Mouse (Mus musculus): ENCODE results near the gene Usp11. TPM values are rescaled to one million over a fixed set of nuclear protein-coding genes. Genes with fewer than 3 reads are reported as not detected.

Gene Usp11
- 110 and 114 TPM in 2 replicates for polyA plus RNA-seq (2012; rRNA removed)

DNA sequence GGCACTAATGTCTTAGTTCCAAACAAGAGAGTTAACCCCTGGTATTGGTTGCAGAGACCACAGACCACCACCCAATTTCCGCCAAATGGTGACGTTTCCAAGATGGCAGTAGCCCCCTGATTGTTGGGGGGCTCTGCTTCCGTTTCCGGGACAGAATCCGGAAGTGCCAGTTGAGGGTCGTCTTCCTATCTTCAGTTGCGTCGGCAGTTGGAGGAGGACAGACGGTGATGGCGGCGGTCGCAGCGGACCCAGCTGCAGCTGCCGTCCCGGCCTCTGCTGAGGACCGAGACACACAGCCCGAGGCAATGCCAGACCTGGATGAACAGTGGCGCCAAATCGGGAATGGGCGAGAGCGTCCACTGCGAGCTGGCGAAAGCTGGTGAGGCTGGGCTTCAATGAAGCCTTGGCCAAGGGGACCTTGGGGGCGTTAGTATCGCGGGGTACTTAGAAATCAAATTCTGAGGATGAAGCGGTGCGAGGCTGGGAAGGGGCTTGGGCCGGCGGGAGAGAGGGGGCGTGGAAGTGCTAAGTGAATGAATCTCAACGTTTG, at the start of gene Usp11:
Gene Usp11, plus strand, starts transcription at position 166 of the 550 bp plus-strand sequence.
- DNase-seq (ENCODE audit: low read depth): peak; percentile 91
- TF ChIP-seq CTCF (IDR thresholded peaks at IDR 0.05; ENCODE audit: borderline replicate concordance, extremely low read depth, insufficient read depth, insufficient read length): no peak
- peak; percentile 43; the same call in 1 of the 2 replicates for TF ChIP-seq POLR2A (IDR thresholded peaks at IDR 0.05; ENCODE audit: borderline replicate concordance, extremely low read depth, insufficient read depth, insufficient read length, poor library complexity, severe bottlenecking)

DNA sequence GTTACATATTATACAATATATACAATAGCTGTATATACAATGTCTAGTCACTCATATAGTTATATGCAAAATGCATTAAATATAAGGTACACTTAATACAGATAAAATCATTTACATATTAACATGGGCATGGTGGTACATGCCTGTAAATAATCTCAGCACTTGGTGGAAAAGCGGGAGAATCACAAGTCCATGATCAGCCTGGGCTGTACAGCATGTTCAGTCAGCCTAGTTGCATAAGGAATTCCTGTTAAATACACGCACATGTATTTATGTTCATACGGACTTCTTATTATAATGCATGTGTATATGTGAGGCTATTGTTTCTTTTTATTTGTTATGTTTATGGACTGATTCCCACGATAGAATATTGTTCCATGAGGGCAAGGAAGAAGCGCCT, 46.1 kb upstream of the Usp11 start:
- TF ChIP-seq POLR2A (IDR thresholded peaks at IDR 0.05; ENCODE audit: borderline replicate concordance, extremely low read depth, insufficient read depth, insufficient read length, poor library complexity, severe bottlenecking): no peak
- TF ChIP-seq CTCF (IDR thresholded peaks at IDR 0.05; ENCODE audit: borderline replicate concordance, extremely low read depth, insufficient read depth, insufficient read length): no peak
- DNase-seq (ENCODE audit: low read depth): no peak

DNA sequence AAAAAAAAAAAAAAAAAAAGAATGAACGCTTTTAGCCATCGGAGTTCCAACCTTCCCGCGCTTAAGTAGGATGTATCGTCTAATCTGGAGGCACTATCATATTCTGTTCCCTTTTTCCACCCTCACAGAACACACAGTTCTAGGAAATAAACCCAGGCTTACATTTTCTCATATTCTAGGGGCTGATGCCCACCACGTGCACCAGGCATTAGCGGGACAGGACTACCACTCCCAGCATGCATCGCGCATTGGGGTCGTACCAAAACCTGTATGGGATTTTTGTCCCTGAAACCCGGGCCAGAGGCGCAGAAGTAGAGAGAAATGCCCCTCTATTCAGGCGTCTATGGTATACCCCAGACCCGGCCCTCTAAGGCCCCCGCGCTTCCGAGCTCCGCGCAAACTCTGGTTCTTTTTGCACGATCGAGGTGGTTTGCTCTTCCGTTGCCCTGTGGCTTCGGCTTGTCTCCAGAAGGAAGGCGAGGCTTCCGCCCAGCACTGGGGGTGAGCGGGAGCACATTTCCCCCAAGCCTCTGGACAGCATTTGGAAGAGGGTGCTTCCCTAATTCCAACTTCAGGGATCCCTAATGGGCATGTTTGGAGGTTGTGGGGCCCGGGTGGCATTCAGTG, 45.6 kb upstream of the Usp11 start, which contains the start of gene Uba1:
Gene Uba1, plus strand, starts transcription at position 301 of the 627 bp plus-strand sequence.
- DNase-seq (ENCODE audit: low read depth): peak; percentile 96
- no peak for TF ChIP-seq CTCF (IDR thresholded peaks at IDR 0.05; ENCODE audit: borderline replicate concordance, extremely low read depth, insufficient read depth, insufficient read length)
- no peak for TF ChIP-seq POLR2A (IDR thresholded peaks at IDR 0.05; ENCODE audit: borderline replicate concordance, extremely low read depth, insufficient read depth, insufficient read length, poor library complexity, severe bottlenecking)

GRCm38 (mm10) chrX:20658891-20659406, 44.8 kb upstream of the Usp11 start:
- TF ChIP-seq CTCF (IDR thresholded peaks at IDR 0.05; ENCODE audit: borderline replicate concordance, extremely low read depth, insufficient read depth, insufficient read length): no peak
- DNase-seq (ENCODE audit: low read depth): peak; percentile 2

DNA sequence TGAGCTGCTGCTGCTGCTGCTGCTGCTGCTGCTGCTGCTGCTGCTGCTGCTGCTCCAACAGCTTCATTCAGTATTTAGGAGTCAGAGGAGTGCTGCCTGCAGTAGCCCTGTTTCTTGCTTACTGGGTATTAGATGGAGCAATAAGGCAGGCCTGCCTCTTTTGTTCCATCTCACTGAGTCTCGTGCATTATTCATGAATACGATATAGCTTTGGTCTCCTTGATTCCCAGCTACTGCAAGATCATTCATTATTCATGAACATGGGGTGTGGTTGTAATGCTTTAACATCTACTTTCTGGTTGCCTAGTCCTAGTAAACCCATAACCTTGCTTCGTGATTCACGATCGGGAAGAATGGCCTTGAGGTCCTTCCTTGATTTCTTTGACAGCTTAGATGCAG, 41.4 kb upstream of the Usp11 start:
- DNase-seq (ENCODE audit: low read depth): peak; percentile 89
- TF ChIP-seq CTCF (IDR thresholded peaks at IDR 0.05; ENCODE audit: borderline replicate concordance, extremely low read depth, insufficient read depth, insufficient read length) (no peak), POLR2A (IDR thresholded peaks at IDR 0.05; ENCODE audit: borderline replicate concordance, extremely low read depth, insufficient read depth, insufficient read length, poor library complexity, severe bottlenecking) (no peak)

GRCm38 (mm10) chrX:20662716-20663443, 40.8 kb upstream of the Usp11 start:
- TF ChIP-seq POLR2A (IDR thresholded peaks at IDR 0.05; ENCODE audit: borderline replicate concordance, extremely low read depth, insufficient read depth, insufficient read length, poor library complexity, severe bottlenecking) (peak; percentile 47; the same call in 1 of the 2 replicates), CTCF (IDR thresholded peaks at IDR 0.05; ENCODE audit: borderline replicate concordance, extremely low read depth, insufficient read depth, insufficient read length) (peak; percentile 38; the same call in 1 of the 2 replicates)
- DNase-seq (ENCODE audit: low read depth): peak; percentile 96

DNA sequence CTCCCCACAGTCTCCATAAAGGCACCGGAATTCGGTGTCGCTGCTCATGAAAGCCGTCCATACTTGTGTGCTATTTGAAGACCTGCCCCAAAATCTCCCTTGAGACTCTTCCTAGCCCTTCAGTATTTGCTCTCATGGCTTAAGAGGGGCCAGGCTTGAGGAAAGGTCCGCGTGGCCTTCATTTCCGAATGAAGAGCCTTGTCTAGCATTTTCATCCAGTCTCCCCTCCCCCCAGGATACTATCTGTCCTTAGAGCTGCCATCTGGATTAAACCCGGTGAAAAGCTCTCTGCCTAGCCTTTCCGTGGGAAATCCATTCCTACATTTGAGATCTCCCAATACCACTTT, 40.3 kb upstream of the Usp11 start:
- TF ChIP-seq CTCF (IDR thresholded peaks at IDR 0.05; ENCODE audit: borderline replicate concordance, extremely low read depth, insufficient read depth, insufficient read length) (no peak), POLR2A (IDR thresholded peaks at IDR 0.05; ENCODE audit: borderline replicate concordance, extremely low read depth, insufficient read depth, insufficient read length, poor library complexity, severe bottlenecking) (no peak)
- peak; percentile 44 for DNase-seq (ENCODE audit: low read depth)

DNA sequence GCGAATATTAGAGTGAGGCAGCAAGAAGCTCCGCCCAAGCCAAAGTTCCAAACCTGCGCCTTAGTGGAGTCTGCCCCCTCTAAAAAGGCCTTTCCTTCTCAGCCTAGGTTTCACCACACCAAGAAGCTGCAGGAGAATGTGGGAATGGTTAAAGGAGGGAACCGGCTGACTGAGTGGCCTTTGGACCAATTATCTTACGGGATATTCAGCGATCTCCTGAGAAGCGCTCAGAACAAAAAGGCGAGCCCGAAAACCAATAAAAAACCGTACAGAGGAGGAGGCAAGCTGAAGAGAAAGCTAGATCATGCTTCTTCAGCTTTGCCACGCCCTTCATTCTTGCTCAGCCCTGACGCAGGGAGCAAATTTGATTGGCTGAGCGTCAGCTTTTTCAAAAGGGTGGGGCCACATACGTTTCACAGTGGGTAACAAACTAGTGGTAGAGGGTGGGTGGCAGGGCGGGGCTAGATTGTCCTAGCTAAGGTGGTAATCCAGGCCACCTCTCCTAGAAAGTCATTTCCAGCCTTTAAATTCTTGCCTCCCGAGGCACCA, 16.1 kb upstream of the Usp11 start, which contains the start of gene Cdk16:
Gene Cdk16, plus strand, starts transcription at position 436 of the 549 bp plus-strand sequence.
- TF ChIP-seq CTCF (IDR thresholded peaks at IDR 0.05; ENCODE audit: borderline replicate concordance, extremely low read depth, insufficient read depth, insufficient read length): no peak
- peak; percentile 4; the same call in 1 of the 2 replicates for TF ChIP-seq POLR2A (IDR thresholded peaks at IDR 0.05; ENCODE audit: borderline replicate concordance, extremely low read depth, insufficient read depth, insufficient read length, poor library complexity, severe bottlenecking)
- DNase-seq (ENCODE audit: low read depth): peak; percentile 97

GRCm38 (mm10) chrX:20688068-20688547, 15.6 kb upstream of the Usp11 start:
- TF ChIP-seq CTCF (IDR thresholded peaks at IDR 0.05; ENCODE audit: borderline replicate concordance, extremely low read depth, insufficient read depth, insufficient read length): no peak
- peak; percentile 76 for TF ChIP-seq POLR2A (IDR thresholded peaks at IDR 0.05; ENCODE audit: borderline replicate concordance, extremely low read depth, insufficient read depth, insufficient read length, poor library complexity, severe bottlenecking)
- peak; percentile 95 for DNase-seq (ENCODE audit: low read depth)

DNA sequence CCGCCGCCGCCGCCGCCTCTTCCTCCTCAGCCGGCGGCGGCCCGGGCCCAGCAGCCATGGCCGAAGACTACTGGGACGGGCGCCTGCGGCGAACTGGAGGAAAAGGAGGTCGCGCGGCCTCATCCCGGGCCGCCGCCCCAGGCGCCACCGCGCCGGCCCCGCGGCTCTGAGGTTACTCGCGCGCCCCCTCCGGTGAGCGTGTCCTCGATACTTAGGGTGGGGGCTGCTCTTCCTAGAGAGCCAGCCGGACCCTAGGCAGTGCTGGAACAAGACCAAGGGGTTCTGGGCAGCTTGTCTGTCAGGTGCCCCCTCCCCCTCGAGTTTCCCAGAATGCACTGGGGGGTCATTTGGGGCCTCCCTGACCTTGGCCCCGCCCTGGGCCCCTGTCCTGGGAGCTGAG, 15.1 kb upstream of the Usp11 start:
- TF ChIP-seq POLR2A (IDR thresholded peaks at IDR 0.05; ENCODE audit: borderline replicate concordance, extremely low read depth, insufficient read depth, insufficient read length, poor library complexity, severe bottlenecking) (no peak), CTCF (IDR thresholded peaks at IDR 0.05; ENCODE audit: borderline replicate concordance, extremely low read depth, insufficient read depth, insufficient read length) (no peak)
- DNase-seq (ENCODE audit: low read depth): peak; percentile 75

GRCm38 (mm10) chrX:20691566-20691965, 12.1 kb upstream of the Usp11 start:
- TF ChIP-seq POLR2A (IDR thresholded peaks at IDR 0.05; ENCODE audit: borderline replicate concordance, extremely low read depth, insufficient read depth, insufficient read length, poor library complexity, severe bottlenecking): no peak
- TF ChIP-seq CTCF (IDR thresholded peaks at IDR 0.05; ENCODE audit: borderline replicate concordance, extremely low read depth, insufficient read depth, insufficient read length): no peak
- no peak for DNase-seq (ENCODE audit: low read depth)
